8 mouse cellular contexts compared by ENCODE assay signal in genomic region chr1:135719486-135719885, GRCm38 (mm10). TPM values are rescaled to one million over a fixed set of nuclear protein-coding genes. Genes with fewer than 3 reads are reported as not detected.
DNase-seq lines count a peak whose midpoint lies in the region; ATAC-seq and TF ChIP-seq lines count a peak whose summit lies in the region.

No protein-coding gene starts in this region.

- H3K36me3 ChIP-seq in limb, embryonic 11.5 days (ENCODE audit: control insufficient read depth, insufficient read depth, low read length) = no peaks in the 10 kb centered on the region
- H3K36me3 ChIP-seq in midbrain, embryonic 11.5 days (ENCODE audit: control insufficient read depth, insufficient read depth, low read length) = no peaks in the 10 kb centered on the region
- H3K36me3 ChIP-seq in spleen, adult 2 months (ENCODE audit: control insufficient read depth, insufficient read depth, low read length) = no peaks in the 10 kb centered on the region

- H3K4me1 ChIP-seq in limb, embryonic 11.5 days (ENCODE audit: control insufficient read depth, insufficient read depth, low read length) = no peaks in the 10 kb centered on the region
- no peaks in the 10 kb centered on the region for H3K4me1 ChIP-seq in midbrain, embryonic 11.5 days (ENCODE audit: control insufficient read depth, insufficient read depth, low read length)
- no peaks in the 10 kb centered on the region for H3K4me1 ChIP-seq in spleen, adult 2 months (ENCODE audit: control insufficient read depth, insufficient read depth, insufficient read length)

- H3K4me2 ChIP-seq in limb, embryonic 11.5 days (ENCODE audit: low read depth, severe bottlenecking) = no peak overlapping the region
- no peak overlapping the region for H3K4me2 ChIP-seq in midbrain, embryonic 11.5 days

- peak; percentile 54; the same call in 1 of the 2 replicates for ATAC-seq in limb, embryonic 11.5 days (ENCODE audit: insufficient number of reproducible peaks, low FRiP score, low TSS enrichment, low read depth)
- ATAC-seq in midbrain, embryonic 11.5 days (ENCODE audit: low FRiP score) = peak; percentile 30; the same call in 1 of the 2 replicates

- TF ChIP-seq CTCF in spleen, adult 2 months (IDR thresholded peaks at IDR 0.05; ENCODE audit: extremely low read depth, insufficient read depth, insufficient read length, insufficient replicate concordance) = peak; percentile 72; the same call in 1 of the 2 replicates

- DNase-seq in right cerebral cortex, adult 18-20 months = peak; percentile 63
- no peak for DNase-seq in right cerebral cortex, postnatal 25 days
- peak; percentile 41 to 60 for DNase-seq in cerebellum, postnatal 25 days
- peak; percentile 54 for DNase-seq in gastrocnemius, postnatal 25 days
- peak; percentile 95 for DNase-seq in induced T-regulatory cell, adult 2 months (ENCODE audit: low read depth)
- peak; percentile 81 for DNase-seq in limb, embryonic 11.5 days (ENCODE audit: low spot score)
- DNase-seq in midbrain, embryonic 11.5 days (ENCODE audit: low spot score, missing footprints) = peak; percentile 98
- DNase-seq in spleen, adult 2 months (ENCODE audit: low read depth in 1 of 2, low spot score in 2 of 2) = peak; percentile 65 to 67

- WGBS in limb, embryonic 11.5 days = 19% methylated on average over 9 of the region's 9 CpGs
- WGBS in midbrain, embryonic 11.5 days = 22% methylated on average over 9 of the region's 9 CpGs
- WGBS in spleen, adult 2 months = 9% methylated on average over 9 of the region's 9 CpGs

- TF ChIP-seq POLR2A in spleen, adult 2 months (IDR thresholded peaks at IDR 0.05; ENCODE audit: low read depth, low read length) = no peak

- H3K27ac ChIP-seq in limb, embryonic 11.5 days (replicated peaks; ENCODE audit: low read depth, low read length) = no peak overlapping the region
- H3K27ac ChIP-seq in midbrain, embryonic 11.5 days (ENCODE audit: low read depth, low read length) = no peak overlapping the region
- H3K27ac ChIP-seq in spleen, adult 2 months (ENCODE audit: insufficient read depth, low read length) = no peak overlapping the region

- H3K9me3 ChIP-seq in limb, embryonic 11.5 days (ENCODE audit: control insufficient read depth, low read length) = no peaks in the 10 kb centered on the region
- no peaks in the 10 kb centered on the region for H3K9me3 ChIP-seq in midbrain, embryonic 11.5 days (ENCODE audit: control insufficient read depth, low read length)

- no peak overlapping the region for H3K9ac ChIP-seq in limb, embryonic 11.5 days (ENCODE audit: low read length)
- no peak overlapping the region for H3K9ac ChIP-seq in midbrain, embryonic 11.5 days (ENCODE audit: low read length)

- no peaks in the 10 kb centered on the region for H3K27me3 ChIP-seq in limb, embryonic 11.5 days (ENCODE audit: control insufficient read depth, insufficient read depth, low read length)
- no peaks in the 10 kb centered on the region for H3K27me3 ChIP-seq in midbrain, embryonic 11.5 days (ENCODE audit: control insufficient read depth, insufficient read depth, low read length)
- H3K27me3 ChIP-seq in spleen, adult 2 months (ENCODE audit: control insufficient read depth, insufficient read depth, low read length) = no peaks in the 10 kb centered on the region

- no peak overlapping the region for H3K4me3 ChIP-seq in limb, embryonic 11.5 days (ENCODE audit: low read depth, low read length)
- H3K4me3 ChIP-seq in midbrain, embryonic 11.5 days (ENCODE audit: low read depth, low read length) = no peak overlapping the region
- H3K4me3 ChIP-seq in spleen, adult 2 months (ENCODE audit: extremely low read depth, insufficient read depth, insufficient read length) = no peak overlapping the region

RNA-seq across cellular contexts. Expression of gene Csrp1, which starts 0.4 kb away (rescaled TPM):
- 10 to 100 TPM; 24.8 to 41.1 TPM for total RNA-seq in gastrocnemius, postnatal 25 days (2021)
- 50.5 and 51.2 TPM in 2 replicates for polyA plus RNA-seq in limb, embryonic 11.5 days (2014; fragmentation: Nextera tagmentation; extraction: Ambion mirVana)
- 33.2 and 34.1 TPM in 2 replicates for polyA plus RNA-seq in midbrain, embryonic 11.5 days (2014; fragmentation: Nextera tagmentation; extraction: Ambion mirVana)
- 174 and 192 TPM in 2 replicates for polyA plus RNA-seq in spleen, adult 2 months (2012; rRNA removed)

RNA-seq across cellular contexts. Expression of gene Phlda3, which starts 46.4 kb away (rescaled TPM):
- 100 to 1,000 TPM in 1 of 2 experiments, 10 to 100 TPM in 1; 56.9 to 161 TPM for total RNA-seq in gastrocnemius, postnatal 25 days (2021)
- 32.8 and 33.3 TPM in 2 replicates for polyA plus RNA-seq in limb, embryonic 11.5 days (2014; fragmentation: Nextera tagmentation; extraction: Ambion mirVana)
- polyA plus RNA-seq in midbrain, embryonic 11.5 days (2014; fragmentation: Nextera tagmentation; extraction: Ambion mirVana) = 16.9 and 19.4 TPM in 2 replicates
- polyA plus RNA-seq in spleen, adult 2 months (2012; rRNA removed) = 17.5 and 18.9 TPM in 2 replicates

RNA-seq across cellular contexts. Expression of gene Tnni1, which starts 59.7 kb away (rescaled TPM):
- 100 to 1,000 TPM in 1 of 2 experiments, 10 to 100 TPM in 1; 73.2 to 356 TPM for total RNA-seq in gastrocnemius, postnatal 25 days (2021)
- polyA plus RNA-seq in limb, embryonic 11.5 days (2014; fragmentation: Nextera tagmentation; extraction: Ambion mirVana) = 13.7 and 19.4 TPM in 2 replicates
- 0.95 and 1.3 TPM in 2 replicates for polyA plus RNA-seq in midbrain, embryonic 11.5 days (2014; fragmentation: Nextera tagmentation; extraction: Ambion mirVana)
- polyA plus RNA-seq in spleen, adult 2 months (2012; rRNA removed) = 0.80 and 1.3 TPM in 2 replicates
